Mouse (Mus musculus) gastrocnemius, postnatal 25 days (tissue): Measurements from ENCODE around the gene Atp9a. TPM values are rescaled to one million over a fixed set of nuclear protein-coding genes. Genes with fewer than 3 reads are reported as not detected.
A peak's percentile ranks its signal among the peaks of the same experiment; 100 is the strongest.

Experiments
- DNase-seq: peaks from one replicate; pipeline ENCODE4 v3.0.0; 2022
- total RNA-seq, 2 experiments: library from RNA; stranded (reverse); gene quantifications; 1 replicate in 1 of 2; 2 replicates in 1 of 2; pipeline ENCODE4 v1.2.3; 2021

The Atp9a gene
- total RNA-seq, 2 experiments from 2014 or later = 13.3 to 18.8 TPM

- DNase-seq = no peak
Measured at GRCm38 (mm10) chr2:168740496-168740895, 1.7 kb downstream of the Atp9a start.

- no peak for DNase-seq
Measured at GRCm38 (mm10) chr2:168738854-168739253, 3.4 kb downstream of the Atp9a start.

GRCm38 (mm10) chr2:168737878-168738277 is 4.3 kb downstream of the Atp9a start:
- no peak for DNase-seq

GRCm38 (mm10) chr2:168734023-168734422 is 8.2 kb downstream of the Atp9a start:
- no peak for DNase-seq

GRCm38 (mm10) chr2:168731258-168731657 is 11.0 kb downstream of the Atp9a start:
- DNase-seq = no peak

- no peak for DNase-seq
Measured at GRCm38 (mm10) chr2:168729736-168730135, 12.5 kb downstream of the Atp9a start.

GRCm38 (mm10) chr2:168728045-168728444 is 14.2 kb downstream of the Atp9a start:
- DNase-seq = peak; percentile 41

GRCm38 (mm10) chr2:168726007-168726406 is 16.2 kb downstream of the Atp9a start:
- DNase-seq = no peak

GRCm38 (mm10) chr2:168721313-168721712 is 20.9 kb downstream of the Atp9a start:
- DNase-seq = no peak

- DNase-seq = no peak
Measured at GRCm38 (mm10) chr2:168719742-168720141, 22.5 kb downstream of the Atp9a start.

- no peak for DNase-seq
Measured at GRCm38 (mm10) chr2:168718735-168719134, 23.5 kb downstream of the Atp9a start.

- DNase-seq = no peak
Measured at GRCm38 (mm10) chr2:168718267-168718666, 23.9 kb downstream of the Atp9a start.

- DNase-seq = no peak
Measured at GRCm38 (mm10) chr2:168712199-168713176, 29.7 kb downstream of the Atp9a start.

GRCm38 (mm10) chr2:168710979-168711378 is 31.2 kb downstream of the Atp9a start:
- no peak for DNase-seq

GRCm38 (mm10) chr2:168707766-168708165 is 34.4 kb downstream of the Atp9a start:
- DNase-seq = no peak

GRCm38 (mm10) chr2:168702266-168702665 is 39.9 kb downstream of the Atp9a start:
- DNase-seq = no peak

- no peak for DNase-seq
Measured at GRCm38 (mm10) chr2:168695027-168695403, 47.2 kb downstream of the Atp9a start.

- DNase-seq = no peak
Measured at GRCm38 (mm10) chr2:168694379-168695026, 47.7 kb downstream of the Atp9a start.

GRCm38 (mm10) chr2:168691774-168692173 is 50.4 kb downstream of the Atp9a start:
- peak; percentile 30 for DNase-seq

GRCm38 (mm10) chr2:168687326-168687725 is 54.9 kb downstream of the Atp9a start:
- DNase-seq = no peak

GRCm38 (mm10) chr2:168685909-168686308 is 56.3 kb downstream of the Atp9a start:
- no peak for DNase-seq

GRCm38 (mm10) chr2:168684695-168685094 is 57.5 kb downstream of the Atp9a start:
- DNase-seq = no peak

- DNase-seq = no peak
Measured at GRCm38 (mm10) chr2:168683520-168684150, 58.6 kb downstream of the Atp9a start.
